Mouse (Mus musculus): Measurements from ENCODE around the gene Urm1. TPM values are rescaled to one million over a fixed set of nuclear protein-coding genes. Genes with fewer than 3 reads are reported as not detected.

Gene Urm1
- total RNA-seq, 2 experiments from 2014 or later = 4.6 to 26.8 TPM

- ATAC-seq (replicated peaks; ENCODE audit: low FRiP score, poor library complexity, severe bottlenecking) = peak; percentile 99
These were observed 7.2 kb downstream of the Urm1 start for GRCm38 (mm10) chr2:29826926-29827708.

GRCm38 (mm10) chr2:29827709-29828024 is 7.8 kb downstream of the Urm1 start:
- peak; percentile 5; the same call in 1 of the 2 replicates for ATAC-seq (replicated peaks; ENCODE audit: low FRiP score, poor library complexity, severe bottlenecking)

GRCm38 (mm10) chr2:29831106-29831505 is 11.2 kb downstream of the Urm1 start:
- no peak for ATAC-seq (replicated peaks; ENCODE audit: low FRiP score, poor library complexity, severe bottlenecking)

GRCm38 (mm10) chr2:29833796-29834195 is 13.9 kb downstream of the Urm1 start:
- ATAC-seq (replicated peaks; ENCODE audit: low FRiP score, poor library complexity, severe bottlenecking) = no peak

GRCm38 (mm10) chr2:29835391-29835899 is 15.6 kb downstream of the Urm1 start:
- no peak for ATAC-seq (replicated peaks; ENCODE audit: low FRiP score, poor library complexity, severe bottlenecking)

GRCm38 (mm10) chr2:29839460-29839859 is 19.6 kb downstream of the Urm1 start:
- ATAC-seq (replicated peaks; ENCODE audit: low FRiP score, poor library complexity, severe bottlenecking) = no peak

- ATAC-seq (replicated peaks; ENCODE audit: low FRiP score, poor library complexity, severe bottlenecking) = no peak
These were observed 23.6 kb downstream of the Urm1 start for GRCm38 (mm10) chr2:29843231-29844105.

- ATAC-seq (replicated peaks; ENCODE audit: low FRiP score, poor library complexity, severe bottlenecking) = no peak
These were observed 24.2 kb downstream of the Urm1 start for GRCm38 (mm10) chr2:29844115-29844514.

GRCm38 (mm10) chr2:29844661-29845060 is 24.8 kb downstream of the Urm1 start:
- no peak for ATAC-seq (replicated peaks; ENCODE audit: low FRiP score, poor library complexity, severe bottlenecking)

GRCm38 (mm10) chr2:29845636-29846035 is 25.8 kb downstream of the Urm1 start:
- no peak for ATAC-seq (replicated peaks; ENCODE audit: low FRiP score, poor library complexity, severe bottlenecking)

- no peak for ATAC-seq (replicated peaks; ENCODE audit: low FRiP score, poor library complexity, severe bottlenecking)
These were observed 26.4 kb downstream of the Urm1 start for GRCm38 (mm10) chr2:29846061-29846853.

GRCm38 (mm10) chr2:29846911-29847310 is 27.0 kb downstream of the Urm1 start:
- no peak for ATAC-seq (replicated peaks; ENCODE audit: low FRiP score, poor library complexity, severe bottlenecking)

- no peak for ATAC-seq (replicated peaks; ENCODE audit: low FRiP score, poor library complexity, severe bottlenecking)
These were observed 29.2 kb downstream of the Urm1 start for GRCm38 (mm10) chr2:29849041-29849440.

- ATAC-seq (replicated peaks; ENCODE audit: low FRiP score, poor library complexity, severe bottlenecking) = no peak
These were observed 30.1 kb downstream of the Urm1 start for GRCm38 (mm10) chr2:29849841-29850480.

GRCm38 (mm10) chr2:29852957-29853485 is 33.1 kb downstream of the Urm1 start:
- ATAC-seq (replicated peaks; ENCODE audit: low FRiP score, poor library complexity, severe bottlenecking) = no peak

GRCm38 (mm10) chr2:29853736-29854135 is 33.9 kb downstream of the Urm1 start:
- no peak for ATAC-seq (replicated peaks; ENCODE audit: low FRiP score, poor library complexity, severe bottlenecking)

- no peak for ATAC-seq (replicated peaks; ENCODE audit: low FRiP score, poor library complexity, severe bottlenecking)
These were observed 35.8 kb downstream of the Urm1 start for GRCm38 (mm10) chr2:29855585-29856210.

GRCm38 (mm10) chr2:29856451-29857260 is 36.8 kb downstream of the Urm1 start:
- ATAC-seq (replicated peaks; ENCODE audit: low FRiP score, poor library complexity, severe bottlenecking) = no peak

Data from erythroid progenitor cell, adult 5-6 weeks (primary cell).